Mouse (Mus musculus): ENCODE measurements at regions not wholly inside any gene's neighbourhood (a gene's known extent, or its start where the extent isn't known, plus 50 kb on each side); places are given as distances from the start of the nearest gene placed in this dataset.

GRCm38 (mm10) chr5:133937967-133938918 is 161.3 kb upstream of the Castor2 start:
- TF ChIP-seq FLI1 (IDR thresholded peaks at IDR 0.05; ENCODE audit: low read length), result no peak
- TF ChIP-seq GATA1 (IDR thresholded peaks at IDR 0.05; ENCODE audit: borderline replicate concordance, low read length), result no peak
- Histone ChIP-seq H3K27me3 (replicated peaks) (no peaks in the 10 kb centered on the region), H3K4me1 (no peaks in the 10 kb centered on the region), H3K9me3 (peaks cover 10% of the 10 kb centered on the region; the same call in 1 of the 2 replicates), H3K36me3 (replicated peaks; ENCODE audit: low read length) (no peaks in the 10 kb centered on the region), H3K4me3 (replicated peaks) (no peak overlapping the region)

- no peaks in the 10 kb centered on the region for H3K27me3 ChIP-seq (replicated peaks)
- H3K4me3 ChIP-seq (replicated peaks), result no peak overlapping the region
- H3K4me1 ChIP-seq, result no peaks in the 10 kb centered on the region
- H3K9me3 ChIP-seq, result peaks cover 23% of the 10 kb centered on the region
- H3K36me3 ChIP-seq (replicated peaks; ENCODE audit: low read length), result no peaks in the 10 kb centered on the region
- no peak for TF ChIP-seq GATA1 (IDR thresholded peaks at IDR 0.05; ENCODE audit: borderline replicate concordance, low read length)
- TF ChIP-seq FLI1 (IDR thresholded peaks at IDR 0.05; ENCODE audit: low read length), result no peak
Measured at GRCm38 (mm10) chr5:133935451-133935850, 164.1 kb upstream of the Castor2 start.

GRCm38 (mm10) chr5:133935006-133935405 is 164.5 kb upstream of the Castor2 start:
- H3K27me3 ChIP-seq (replicated peaks), result no peaks in the 10 kb centered on the region
- no peak for TF ChIP-seq GATA1 (IDR thresholded peaks at IDR 0.05; ENCODE audit: borderline replicate concordance, low read length)
- no peak for TF ChIP-seq FLI1 (IDR thresholded peaks at IDR 0.05; ENCODE audit: low read length)
- H3K4me3 ChIP-seq (replicated peaks), result no peak overlapping the region
- no peaks in the 10 kb centered on the region for H3K4me1 ChIP-seq
- peaks cover 23% of the 10 kb centered on the region for H3K9me3 ChIP-seq
- no peaks in the 10 kb centered on the region for H3K36me3 ChIP-seq (replicated peaks; ENCODE audit: low read length)

- TF ChIP-seq FLI1 (IDR thresholded peaks at IDR 0.05; ENCODE audit: low read length) (no peak), GATA1 (IDR thresholded peaks at IDR 0.05; ENCODE audit: borderline replicate concordance, low read length) (no peak)
- Histone ChIP-seq H3K4me3 (replicated peaks) (no peak overlapping the region), H3K36me3 (replicated peaks; ENCODE audit: low read length) (no peaks in the 10 kb centered on the region), H3K9me3 (peaks cover 29% of the 10 kb centered on the region), H3K27me3 (replicated peaks) (no peaks in the 10 kb centered on the region), H3K4me1 (no peaks in the 10 kb centered on the region)
Measured at GRCm38 (mm10) chr5:133930101-133930500, 169.4 kb upstream of the Castor2 start.

- Histone ChIP-seq H3K27me3 (replicated peaks) (no peaks in the 10 kb centered on the region), H3K4me3 (replicated peaks) (no peak overlapping the region), H3K9me3 (peaks cover 28% of the 10 kb centered on the region), H3K36me3 (replicated peaks; ENCODE audit: low read length) (no peaks in the 10 kb centered on the region), H3K4me1 (no peaks in the 10 kb centered on the region)
- TF ChIP-seq FLI1 (IDR thresholded peaks at IDR 0.05; ENCODE audit: low read length) (no peak), GATA1 (IDR thresholded peaks at IDR 0.05; ENCODE audit: borderline replicate concordance, low read length) (no peak)
Measured at GRCm38 (mm10) chr5:133927054-133927453, 172.5 kb upstream of the Castor2 start.

GRCm38 (mm10) chr5:133925184-133925900 is 174.2 kb upstream of the Castor2 start:
- Histone ChIP-seq H3K27me3 (replicated peaks) (no peaks in the 10 kb centered on the region), H3K4me3 (replicated peaks) (no peak overlapping the region), H3K36me3 (replicated peaks; ENCODE audit: low read length) (no peaks in the 10 kb centered on the region), H3K4me1 (no peaks in the 10 kb centered on the region), H3K9me3 (peaks cover 18% of the 10 kb centered on the region)
- TF ChIP-seq GATA1 (IDR thresholded peaks at IDR 0.05; ENCODE audit: borderline replicate concordance, low read length) (no peak), FLI1 (IDR thresholded peaks at IDR 0.05; ENCODE audit: low read length) (no peak)

GRCm38 (mm10) chr5:133922181-133922580 is 177.3 kb upstream of the Castor2 start:
- H3K4me3 ChIP-seq (replicated peaks), result no peak overlapping the region
- H3K36me3 ChIP-seq (replicated peaks; ENCODE audit: low read length), result no peaks in the 10 kb centered on the region
- no peaks in the 10 kb centered on the region for H3K4me1 ChIP-seq
- no peak for TF ChIP-seq FLI1 (IDR thresholded peaks at IDR 0.05; ENCODE audit: low read length)
- TF ChIP-seq GATA1 (IDR thresholded peaks at IDR 0.05; ENCODE audit: borderline replicate concordance, low read length), result no peak
- peaks cover 26% of the 10 kb centered on the region for H3K9me3 ChIP-seq
- no peaks in the 10 kb centered on the region for H3K27me3 ChIP-seq (replicated peaks)

GRCm38 (mm10) chr5:133915734-133916550 is 183.6 kb upstream of the Castor2 start:
- H3K4me3 ChIP-seq (replicated peaks), result no peak overlapping the region
- H3K9me3 ChIP-seq, result peaks cover 39% of the 10 kb centered on the region
- no peaks in the 10 kb centered on the region for H3K4me1 ChIP-seq

GRCm38 (mm10) chr5:133907442-133907841 is 192.1 kb upstream of the Castor2 start:
- TF ChIP-seq FLI1 (IDR thresholded peaks at IDR 0.05; ENCODE audit: low read length) (no peak), GATA1 (IDR thresholded peaks at IDR 0.05; ENCODE audit: borderline replicate concordance, low read length) (no peak)
- H3K27me3 ChIP-seq (replicated peaks), result no peaks in the 10 kb centered on the region
- no peaks in the 10 kb centered on the region for H3K36me3 ChIP-seq (replicated peaks; ENCODE audit: low read length)
- H3K4me1 ChIP-seq, result no peaks in the 10 kb centered on the region
- H3K4me3 ChIP-seq (replicated peaks), result no peak overlapping the region
- peaks cover 45% of the 10 kb centered on the region for H3K9me3 ChIP-seq

More at GRCm38 (mm10) chr5:133915734-133916550, 183.6 kb upstream of the Castor2 start:
- no peaks in the 10 kb centered on the region for H3K27me3 ChIP-seq (replicated peaks)
- TF ChIP-seq FLI1 (IDR thresholded peaks at IDR 0.05; ENCODE audit: low read length) (no peak), GATA1 (IDR thresholded peaks at IDR 0.05; ENCODE audit: borderline replicate concordance, low read length) (no peak)
- H3K36me3 ChIP-seq (replicated peaks; ENCODE audit: low read length), result no peaks in the 10 kb centered on the region

Data from megakaryocyte, embryonic 14.5 days (primary cell).